In genomic region chr2:126033114-126033972, GRCm38 (mm10) we compare ENCODE assay signal across 8 mouse cellular contexts. TPM values are rescaled to one million over a fixed set of nuclear protein-coding genes. Genes with fewer than 3 reads are reported as not detected.
A peak's percentile ranks its signal among the peaks of the same experiment; 100 is the strongest.
DNase-seq lines count a peak whose midpoint lies in the region; ATAC-seq and TF ChIP-seq lines count a peak whose summit lies in the region.

No protein-coding gene starts in this region.

- ATAC-seq in Patski = no peak

- POLR2A ChIA-PET in Patski (lab: Charles Lee) = no interaction called here

- DNase-seq in layer of hippocampus, adult 11-12 months (ENCODE audit: low spot score) = peak; percentile 28
- no peak for DNase-seq in layer of hippocampus, adult 9-10 months (ENCODE audit: low spot score)
- peak; percentile 35 for DNase-seq in A20 (ENCODE audit: low read depth, low spot score)
- no peak for DNase-seq in Patski (ENCODE audit: low read depth, low spot score)
- peak; percentile 36 for DNase-seq in kidney, postnatal 10 days
- peak; percentile 25 for DNase-seq in thymus, postnatal 4 days
- no peak for DNase-seq in gastrocnemius, adult 8-10 months (ENCODE audit: low spot score in 2 of 2)
- no peak for DNase-seq in cerebellum, adult 8-10 months

- TF ChIP-seq CTCF in Patski (IDR thresholded peaks at IDR 0.05) = peak; percentile 58

- CTCF ChIA-PET in Patski (lab: Charles Lee) = interaction anchor here (0.8 to 4.3 kb wide), 11 partner anchors 7 to 330 kb away, joined by 3 to 29 read pairs (median 4); no protein-coding TSS in a partner anchor

- no peaks in the 10 kb centered on the region for H3K27me3 ChIP-seq in Patski

- in situ Hi-C loops in Patski (cut with MboI; ENCODE audit: low pct_unique_long_range_greater_than_20kb) = loop anchor here (5.0 to 10.0 kb wide), 4 partner anchors 136 to 391 kb away; no protein-coding TSS in a partner anchor

RNA-seq across cellular contexts. Expression of gene Fgf7, which starts 1.1 kb away (rescaled TPM):
- polyA plus RNA-seq in Patski (2021) = 5.9 TPM
- 1 to 10 TPM; 2.8 to 4.3 (median 3.6) TPM for total RNA-seq in gastrocnemius, adult 8-10 months (2022)

Comparison
In these comparisons a context has a peak if more than half of its experiments do, and no peak if none do; other contexts are left out.
1. DNase-seq: peak in layer of hippocampus, adult 11-12 months (single experiment), A20 (single experiment), kidney, postnatal 10 days (single experiment) and thymus, postnatal 4 days (single experiment); none in layer of hippocampus, adult 9-10 months (single experiment), Patski (single experiment), gastrocnemius, adult 8-10 months (0 of 2) and cerebellum, adult 8-10 months (single experiment).